Mouse (Mus musculus) forebrain, embryonic 16.5 days (tissue): ENCODE data around the gene Isy1. TPM values are rescaled to one million over a fixed set of nuclear protein-coding genes. Genes with fewer than 3 reads are reported as not detected.
A peak's percentile ranks its signal among the peaks of the same experiment; 100 is the strongest.

ENCODE experiments used
- ATAC-seq: fragments of 200-750 bp; cut with Nextera tagmentation; 2 replicates; pipeline ENCODE4 v1.8.0; 2017; ENCODE audit warnings: mild to moderate bottlenecking, moderate library complexity
- H3K27ac ChIP-seq: fragments of 300-500 bp; sonication (generic); 2 replicates; pipeline ENCODE4 v1.5.1; 2014; ENCODE audit warnings: low read length, control low read depth
- H3K27me3 ChIP-seq: fragments of 300-500 bp; sonication (generic); replicated peaks from 2 replicates; pipeline ENCODE4 v1.6.1; 2014; ENCODE audit warnings: low read length; ENCODE audit not compliant: control insufficient read depth, insufficient read depth
- H3K36me3 ChIP-seq: fragments of 300-500 bp; sonication (generic); 2 replicates; pipeline ENCODE4 v1.6.1; 2014; ENCODE audit not compliant: control insufficient read depth, insufficient read depth
- H3K4me1 ChIP-seq: fragments of 300-500 bp; sonication (generic); replicated peaks from 2 replicates; pipeline ENCODE4 v1.6.1; 2014; ENCODE audit warnings: low read length; ENCODE audit not compliant: control insufficient read depth, insufficient read depth
- H3K4me2 ChIP-seq: fragments of 300-500 bp; sonication (generic); 2 replicates; pipeline ENCODE4 v1.6.1; 2014; ENCODE audit warnings: mild to moderate bottlenecking, low read length, control low read depth
- H3K4me3 ChIP-seq: fragments of 300-500 bp; sonication (generic); replicated peaks from 2 replicates; pipeline ENCODE4 v1.5.1; 2014; ENCODE audit warnings: mild to moderate bottlenecking, low read length, control low read depth
- H3K9ac ChIP-seq: fragments of 300-500 bp; sonication (generic); replicated peaks from 2 replicates; pipeline ENCODE4 v1.6.1; 2014; ENCODE audit warnings: low read depth, low read length, control low read depth
- H3K9me3 ChIP-seq: fragments of 300-500 bp; sonication (generic); 2 replicates; pipeline ENCODE4 v1.6.1; 2016; ENCODE audit warnings: low read length; ENCODE audit not compliant: control insufficient read depth
- WGBS: fragments of 180-500 bp; shearing (Covaris S2); extraction: QIAGEN DNeasy Blood & Tissue Kit; methylation state at CpG from one replicate; pipeline ENCODE4 v1.1.7; 2014; 5-methylcytosine and 5-hydroxymethylcytosine counted together
- polyA plus RNA-seq: library from polyadenylated mRNA; unstranded; fragments of >200 nt; fragmentation: Nextera tagmentation; extraction: Ambion mirVana; gene quantifications from 2 replicates; pipeline ENCODE4 v1.2.1, GENCODE M21; 2015

The Isy1 gene
- polyA plus RNA-seq, 1 experiment from 2014 or later = 30.2 TPM

- Histone ChIP-seq H3K27me3 (no peaks in the 10 kb centered on the region), H3K4me1 (peaks cover 18% of the 10 kb centered on the region), H3K9me3 (no peaks in the 10 kb centered on the region), H3K9ac (no peak within 1 kb of the TSS), H3K36me3 (peaks cover 6% of the 10 kb centered on the region), H3K4me2 (no peak within 1 kb of the TSS), H3K27ac (no peak within 1 kb of the TSS), H3K4me3 (no peak within 1 kb of the TSS)
- ATAC-seq = no peak
- WGBS = 95% methylated on average over 7 of the region's 7 CpGs
These were observed 2.9 kb downstream of the Isy1 start, which contains the start of gene Gm45140 for GRCm38 (mm10) chr6:87835695-87836094. TSS of gene Gm45140 (minus strand) at chr6:87835795.

DNA sequence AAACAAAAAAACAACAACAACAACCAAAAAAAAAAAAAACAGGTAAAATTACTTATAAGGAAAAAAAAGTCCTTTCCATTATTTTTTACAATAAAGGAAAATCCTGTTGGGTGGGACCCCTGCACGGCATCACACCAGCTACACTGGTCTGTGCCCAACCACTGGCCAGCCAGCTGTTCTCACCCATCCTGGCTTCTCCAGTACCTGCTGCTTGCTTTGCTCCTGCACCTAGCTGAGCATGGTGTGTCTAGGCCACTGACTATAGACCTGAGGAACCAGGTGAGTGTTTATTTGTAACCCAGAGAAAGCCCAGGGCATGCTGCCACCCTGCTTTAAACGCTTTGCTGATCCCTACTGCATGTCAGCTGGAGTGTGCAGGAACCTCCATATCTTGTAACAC, 18.2 kb downstream of the Isy1 start:
- H3K4me1 ChIP-seq = no peaks in the 10 kb centered on the region
- H3K9me3 ChIP-seq = no peaks in the 10 kb centered on the region
- H3K4me3 ChIP-seq = no peak overlapping the region
- H3K9ac ChIP-seq = no peak overlapping the region
- no peak for ATAC-seq
- H3K27ac ChIP-seq = no peak overlapping the region
- peaks cover 58% of the 10 kb centered on the region for H3K36me3 ChIP-seq
- WGBS = 93% methylated on average over 2 of the region's 2 CpGs
- H3K27me3 ChIP-seq = no peaks in the 10 kb centered on the region
- no peak overlapping the region for H3K4me2 ChIP-seq

DNA sequence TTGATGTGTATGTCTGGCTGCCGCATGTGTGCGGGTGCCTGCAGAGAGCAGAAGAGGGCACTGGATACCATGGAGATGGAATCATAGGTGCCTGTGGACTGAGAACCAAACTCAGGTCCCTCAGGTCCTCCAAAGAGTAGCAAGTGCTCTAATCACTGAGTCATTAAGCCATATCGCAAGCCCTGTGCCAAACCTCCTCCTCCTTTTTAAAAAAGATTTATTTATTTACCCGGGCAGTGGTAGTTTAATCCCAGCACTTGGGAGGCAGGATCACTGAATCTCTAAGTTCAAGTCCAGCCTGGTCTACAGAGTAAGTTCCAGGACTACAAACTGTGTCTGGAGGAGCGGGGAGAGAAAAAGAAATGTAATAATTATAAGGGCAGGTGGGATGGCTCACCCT, 24.1 kb downstream of the Isy1 start:
- 94% methylated on average over 5 of the region's 5 CpGs for WGBS
- Histone ChIP-seq H3K27ac (no peak overlapping the region), H3K27me3 (no peaks in the 10 kb centered on the region), H3K4me1 (peaks cover 14% of the 10 kb centered on the region), H3K4me3 (no peak overlapping the region), H3K9me3 (no peaks in the 10 kb centered on the region), H3K4me2 (no peak overlapping the region), H3K9ac (no peak overlapping the region), H3K36me3 (peaks cover 23% of the 10 kb centered on the region)
- ATAC-seq = no peak

GRCm38 (mm10) chr6:87812656-87813055, 25.9 kb downstream of the Isy1 start:
- 83% methylated on average over 1 of the region's 1 CpGs for WGBS
- Histone ChIP-seq H3K9ac (no peak overlapping the region), H3K4me3 (no peak overlapping the region), H3K27ac (no peak overlapping the region), H3K4me2 (no peak overlapping the region), H3K4me1 (peaks cover 14% of the 10 kb centered on the region), H3K36me3 (peaks cover 13% of the 10 kb centered on the region), H3K27me3 (no peaks in the 10 kb centered on the region), H3K9me3 (no peaks in the 10 kb centered on the region)
- no peak for ATAC-seq

DNA sequence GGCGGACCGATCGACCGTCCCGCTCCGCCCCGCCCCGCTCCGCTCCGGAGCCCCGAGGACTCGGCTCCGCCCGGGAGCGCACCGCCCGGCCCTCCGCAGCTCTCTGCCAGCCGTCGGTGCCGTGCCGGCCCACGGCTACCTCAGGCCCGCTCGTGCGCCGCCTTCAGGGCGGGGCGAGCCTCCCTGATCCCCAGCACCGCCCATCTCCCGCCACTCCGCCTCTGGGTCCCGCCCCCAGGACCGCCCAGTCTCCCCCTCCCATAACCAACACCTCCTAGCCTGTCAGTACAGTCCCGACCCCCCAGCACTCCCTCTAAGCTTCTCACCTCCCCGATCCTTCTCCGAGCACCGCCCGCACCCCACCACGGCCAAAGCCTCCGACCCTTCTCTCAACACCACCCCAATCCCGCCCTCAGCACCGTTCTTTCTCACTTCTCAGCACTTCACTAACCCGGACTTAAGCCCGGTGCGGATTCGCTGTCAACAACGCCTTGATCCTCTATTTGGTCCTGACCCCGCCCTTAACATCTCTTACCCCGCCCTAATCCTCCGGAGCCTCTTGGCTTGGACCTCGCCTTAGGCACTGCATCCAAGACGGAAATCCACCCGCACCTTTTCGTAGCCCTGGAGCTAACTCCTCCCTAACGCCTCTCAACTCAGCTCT, 26.8 kb downstream of the Isy1 start, which contains the start of gene Rab43:
TSS of gene Rab43 (minus strand) at position 490 of the 664 bp plus-strand sequence.
- peak within 1 kb of the TSS; percentile 71 for H3K9ac ChIP-seq
- no peaks in the 10 kb centered on the region for H3K9me3 ChIP-seq
- H3K27ac ChIP-seq = peak within 1 kb of the TSS; percentile 29; the same call in 1 of the 2 replicates
- peaks cover 14% of the 10 kb centered on the region for H3K4me1 ChIP-seq
- H3K4me2 ChIP-seq = peak within 1 kb of the TSS; percentile 91
- peak; percentile 98 for ATAC-seq
- H3K4me3 ChIP-seq = peak within 1 kb of the TSS; percentile 74
- H3K36me3 ChIP-seq = peaks cover 9% of the 10 kb centered on the region
- no peaks in the 10 kb centered on the region for H3K27me3 ChIP-seq
- 0% methylated on average over 54 of the region's 56 CpGs for WGBS

DNA sequence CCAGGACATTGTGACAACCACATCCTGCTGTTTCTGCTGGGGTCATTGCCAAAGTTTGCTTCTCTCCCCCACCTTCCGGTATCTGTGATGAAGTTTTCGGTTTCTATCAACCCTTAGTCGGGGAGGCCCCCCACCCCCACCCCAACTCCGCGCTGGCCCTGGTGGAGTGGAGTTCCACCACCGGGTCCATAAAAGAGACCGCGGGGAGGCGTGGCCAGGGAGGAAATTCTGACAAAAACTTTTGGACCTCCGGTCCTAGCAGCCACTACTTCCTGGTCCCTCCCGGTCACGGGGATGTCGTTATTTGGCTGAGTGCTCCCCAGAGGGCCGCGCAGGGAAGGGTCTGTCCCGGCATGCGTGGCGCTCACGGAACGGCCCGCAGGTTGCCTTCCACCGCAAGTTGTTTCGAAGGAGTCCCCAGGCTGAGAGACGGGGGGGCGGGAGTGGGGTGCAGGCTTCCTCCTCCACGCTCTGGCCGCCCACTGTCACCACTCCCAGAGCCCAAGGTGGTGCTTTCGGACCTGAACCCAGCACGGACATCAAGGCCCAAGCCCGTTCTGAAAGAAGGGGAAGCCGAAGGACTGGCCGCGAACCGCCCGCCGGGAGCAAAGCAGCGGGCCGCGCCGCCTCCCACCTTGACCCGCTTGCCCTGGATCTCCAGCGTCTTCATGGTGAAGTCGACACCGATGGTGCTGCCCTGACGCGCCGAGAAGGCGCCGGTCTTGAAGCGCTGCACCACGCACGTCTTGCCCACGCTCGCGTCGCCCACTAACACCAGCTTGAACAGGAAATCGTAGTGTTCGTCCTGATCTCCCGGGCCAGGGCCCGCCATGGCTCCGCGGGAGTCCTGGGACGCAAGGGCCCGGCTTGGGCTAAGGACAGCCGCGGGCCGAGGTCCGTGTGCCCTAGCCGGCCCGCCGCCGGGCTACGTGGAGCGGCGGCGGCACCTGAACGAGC, 27.6 kb downstream of the Isy1 start:
- H3K36me3 ChIP-seq = peaks cover 4% of the 10 kb centered on the region; the same call in 1 of the 2 replicates
- under 1% methylated on average over 71 of the region's 77 CpGs for WGBS

DNA sequence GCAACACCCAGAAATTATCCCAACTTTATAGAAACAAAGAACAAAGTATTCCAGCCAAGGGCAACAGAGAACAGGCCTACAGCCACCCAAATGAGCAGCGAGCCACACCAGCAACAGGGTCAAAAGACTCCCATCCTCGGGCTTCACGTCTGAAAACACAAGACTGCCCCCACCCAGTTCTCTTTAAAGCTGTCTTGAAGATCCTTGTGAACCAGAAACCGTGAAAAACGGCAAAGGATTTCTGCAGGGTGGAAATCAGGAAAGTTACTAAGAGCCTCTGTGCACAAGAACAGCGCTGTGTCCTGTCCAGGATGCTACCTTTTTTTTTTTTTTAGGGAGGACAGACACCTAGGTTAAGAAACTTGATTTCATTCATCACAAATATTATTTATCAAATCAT, 28.3 kb downstream of the Isy1 start:
- peaks cover 14% of the 10 kb centered on the region for H3K4me1 ChIP-seq
- no peak overlapping the region for H3K9ac ChIP-seq
- no peak for ATAC-seq
- peak overlapping the region; percentile 74 for H3K4me3 ChIP-seq
- H3K9me3 ChIP-seq = no peaks in the 10 kb centered on the region
- no peaks in the 10 kb centered on the region for H3K27me3 ChIP-seq
- 35% methylated on average over 6 of the region's 6 CpGs for WGBS
- no peak overlapping the region for H3K27ac ChIP-seq
- H3K4me2 ChIP-seq = peak overlapping the region; percentile 91
- H3K36me3 ChIP-seq = no peaks in the 10 kb centered on the region

More for the DNA sequence above, 27.6 kb downstream of the Isy1 start:
- peak; percentile 0; the same call in 1 of the 2 replicates for ATAC-seq
- peak overlapping the region; percentile 29; the same call in 1 of the 2 replicates for H3K27ac ChIP-seq
- peak overlapping the region; percentile 74 for H3K4me3 ChIP-seq
- peak overlapping the region; percentile 71 for H3K9ac ChIP-seq
- peak overlapping the region; percentile 91 for H3K4me2 ChIP-seq
- peaks cover 14% of the 10 kb centered on the region for H3K4me1 ChIP-seq
- no peaks in the 10 kb centered on the region for H3K9me3 ChIP-seq
- no peaks in the 10 kb centered on the region for H3K27me3 ChIP-seq

- Histone ChIP-seq H3K27ac (no peak overlapping the region), H3K9me3 (no peaks in the 10 kb centered on the region), H3K4me1 (peaks cover 14% of the 10 kb centered on the region), H3K9ac (no peak overlapping the region), H3K36me3 (no peaks in the 10 kb centered on the region), H3K4me2 (no peak overlapping the region), H3K27me3 (no peaks in the 10 kb centered on the region), H3K4me3 (no peak overlapping the region)
- 93% methylated on average over 6 of the region's 6 CpGs for WGBS
- no peak for ATAC-seq
These were observed 28.9 kb downstream of the Isy1 start for GRCm38 (mm10) chr6:87809651-87810161.

DNA sequence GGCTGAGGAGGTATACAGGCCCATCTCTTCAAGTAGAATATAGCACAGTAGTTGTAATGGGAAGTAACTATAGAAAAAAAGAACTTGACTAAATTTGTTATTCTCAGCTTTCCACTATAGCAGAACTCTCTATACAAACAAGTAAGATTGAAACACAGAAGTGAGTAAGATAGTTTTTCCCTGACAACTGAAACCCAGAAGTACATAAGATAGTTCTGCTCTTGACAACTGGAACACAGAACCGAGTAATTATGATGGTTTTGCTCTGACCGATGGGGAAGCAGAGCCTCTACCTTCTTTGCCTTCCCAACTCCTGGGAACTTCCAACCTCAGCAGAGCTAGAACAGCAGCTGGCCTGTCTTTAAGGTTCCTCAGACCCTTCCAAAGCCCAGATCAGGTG, 29.5 kb downstream of the Isy1 start:
- Histone ChIP-seq H3K4me1 (peaks cover 14% of the 10 kb centered on the region), H3K27me3 (no peaks in the 10 kb centered on the region), H3K27ac (no peak overlapping the region), H3K4me2 (no peak overlapping the region), H3K36me3 (no peaks in the 10 kb centered on the region), H3K4me3 (no peak overlapping the region), H3K9ac (no peak overlapping the region), H3K9me3 (no peaks in the 10 kb centered on the region)
- no peak for ATAC-seq
- 97% methylated on average over 2 of the region's 2 CpGs for WGBS
